Mouse (Mus musculus) MEL (cell line): Measurements from ENCODE around the gene Gm20388.

Experiments
- BHLHE40 ChIP-seq: IDR thresholded peaks from 2 replicates; pipeline ENCODE4 v1.6.1; 2012; ENCODE audit warnings: low read depth, mild to moderate bottlenecking, inconsistent platforms, low read length, improper control_type of control experiment, borderline replicate concordance
- CTCF ChIP-seq, 3 experiments: IDR thresholded peaks in 2 of 3; conservative IDR thresholded peaks in 1 of 3; 2 replicates each; pipeline ENCODE4 v1.5.1; 2011 to 2012; ENCODE audit warnings: low read length in 3 of 3, low read depth in 2 of 3, mild to moderate bottlenecking in 2 of 3, improper control_type of control experiment in 1 of 3, inconsistent platforms in 1 of 3, mixed read lengths in 1 of 3, moderate library complexity in 1 of 3; ENCODE audit not compliant: control insufficient read depth in 1 of 3, insufficient read depth in 1 of 3, poor library complexity in 1 of 3, severe bottlenecking in 1 of 3
- E2F4 ChIP-seq: IDR thresholded peaks from 2 replicates; pipeline ENCODE4 v1.6.1; 2011; ENCODE audit warnings: low read depth, low read length, improper control_type of control experiment, borderline replicate concordance
- MAX ChIP-seq: IDR thresholded peaks from 2 replicates; pipeline ENCODE4 v1.6.1; 2011; ENCODE audit warnings: low read length, improper control_type of control experiment
- POLR2A ChIP-seq, 2 experiments: IDR thresholded peaks; 2 replicates each; pipeline ENCODE4 v1.6.1; 2011 to 2012; ENCODE audit warnings: low read length in 2 of 2, mild to moderate bottlenecking in 2 of 2, control low read depth in 1 of 2, improper control_type of control experiment in 1 of 2, low read depth in 1 of 2, moderate library complexity in 1 of 2; ENCODE audit not compliant: control insufficient read depth in 1 of 2, insufficient read depth in 1 of 2, poor library complexity in 1 of 2
- USF1 ChIP-seq: IDR thresholded peaks from 2 replicates; pipeline ENCODE4 v1.6.1; 2014; ENCODE audit warnings: low read depth, mild to moderate bottlenecking, inconsistent platforms, low read length, improper control_type of control experiment, moderate library complexity
- USF2 ChIP-seq, 2 experiments: IDR thresholded peaks; 2 replicates each; pipeline ENCODE4 v1.6.1; 2011 to 2012; ENCODE audit warnings: improper control_type of control experiment in 2 of 2, low read length in 2 of 2, borderline replicate concordance in 1 of 2, inconsistent platforms in 1 of 2, low read depth in 1 of 2, mild to moderate bottlenecking in 1 of 2; ENCODE audit not compliant: insufficient read depth in 1 of 2
- ZKSCAN1 ChIP-seq: IDR thresholded peaks from 2 replicates; pipeline ENCODE4 v1.6.1; 2012; ENCODE audit warnings: low read depth, mild to moderate bottlenecking, inconsistent platforms, low read length, improper control_type of control experiment, moderate library complexity

- no peak for TF ChIP-seq ZKSCAN1
- no peak for TF ChIP-seq BHLHE40
- TF ChIP-seq CTCF (IDR thresholded peaks at IDR 0.05 in 2 of 3, conservative IDR thresholded peaks at IDR 0.05 in 1 of 3; ENCODE audit: control insufficient read depth in 1 of 3, insufficient read depth in 1 of 3, low read depth in 2 of 3, low read length in 3 of 3, poor library complexity in 1 of 3, severe bottlenecking in 1 of 3) = no peak
- TF ChIP-seq POLR2A (IDR thresholded peaks at IDR 0.05; ENCODE audit: control insufficient read depth in 1 of 2, insufficient read depth in 1 of 2, low read depth in 1 of 2, low read length in 2 of 2, poor library complexity in 1 of 2) = no peak
- TF ChIP-seq E2F4 = no peak
- TF ChIP-seq MAX = no peak
- no peak for TF ChIP-seq USF1
- no peak for TF ChIP-seq USF2 (IDR thresholded peaks at IDR 0.05; ENCODE audit: borderline replicate concordance in 1 of 2, insufficient read depth in 1 of 2, low read depth in 1 of 2, low read length in 2 of 2)
These were observed 3076.0 kb downstream of the Gm20388 start for GRCm38 (mm10) chr8:122986501-122987184.
